9 mouse cellular contexts compared by ENCODE assay signal in the genomic region with DNA sequence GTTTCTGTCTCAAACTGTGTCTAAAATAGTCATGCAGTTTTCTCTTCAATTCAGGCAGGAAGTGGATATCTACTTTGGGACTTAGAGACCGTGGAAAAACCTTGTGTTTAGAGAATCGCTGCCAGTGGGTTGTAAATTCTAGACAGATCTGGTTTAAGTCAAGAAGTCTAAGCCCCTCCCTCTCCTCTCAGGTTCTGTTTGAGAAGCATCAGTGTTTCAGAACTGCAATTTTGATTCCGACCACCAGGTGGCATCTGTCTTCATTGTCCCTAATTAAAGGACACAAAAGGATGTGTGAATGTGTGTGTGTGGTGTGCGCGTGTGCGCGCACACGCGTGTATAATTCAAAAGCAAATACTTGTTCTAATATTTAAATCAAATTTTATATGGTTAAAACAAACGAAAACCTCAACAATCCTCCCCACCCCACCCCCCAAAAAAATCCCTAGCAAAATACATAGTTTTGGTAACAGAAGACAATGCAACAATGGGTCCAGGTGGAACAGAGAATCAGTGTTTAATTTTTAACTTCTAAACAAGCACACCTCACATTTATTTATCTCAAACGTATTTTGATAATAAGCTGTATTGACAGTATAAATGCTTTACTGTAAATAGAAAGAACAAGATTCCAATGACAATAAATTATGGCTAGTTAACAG. TPM values are rescaled to one million over a fixed set of nuclear protein-coding genes. Genes with fewer than 3 reads are reported as not detected.
DNase-seq lines count a peak whose midpoint lies in the region; ATAC-seq lines count a peak whose summit lies in the region.
"Had no signal": no experiment of that assay in that cellular context is flagged by ENCODE, and none has a peak within 500 bp of the region (broad histone marks: within the 10 kb centered on the region; RNA-seq: fewer than 3 reads in every experiment).

No protein-coding gene starts in this region.

- no peaks in the 10 kb centered on the region for H3K27me3 ChIP-seq in hindbrain, embryonic 13.5 days
- H3K27me3 ChIP-seq: heart, embryonic 15.5 days had no signal

- no peak overlapping the region for H3K4me3 ChIP-seq in hindbrain, embryonic 13.5 days
- H3K4me3 ChIP-seq: heart, embryonic 15.5 days had no signal

- no peaks in the 10 kb centered on the region for H3K9me3 ChIP-seq in hindbrain, embryonic 13.5 days
- H3K9me3 ChIP-seq: heart, embryonic 15.5 days had no signal

- no peak overlapping the region for H3K27ac ChIP-seq in hindbrain, embryonic 13.5 days
- H3K27ac ChIP-seq: heart, embryonic 15.5 days had no signal

- no peaks in the 10 kb centered on the region for H3K4me1 ChIP-seq in hindbrain, embryonic 13.5 days (replicated peaks)
- H3K4me1 ChIP-seq: heart, embryonic 15.5 days had no signal

- no peaks in the 10 kb centered on the region for H3K36me3 ChIP-seq in hindbrain, embryonic 13.5 days
- H3K36me3 ChIP-seq: heart, embryonic 15.5 days had no signal

- ATAC-seq in frontal cortex, adult (ENCODE audit: low TSS enrichment), result peak; percentile 62; the same call in 1 of the 2 replicates
- ATAC-seq in hindbrain, embryonic 13.5 days (ENCODE audit: low FRiP score), result peak; percentile 68; the same call in 1 of the 2 replicates

- H3K9ac ChIP-seq in hindbrain, embryonic 13.5 days, result no peak overlapping the region
- H3K9ac ChIP-seq: heart, embryonic 15.5 days had no signal

- H3K4me2 ChIP-seq in hindbrain, embryonic 13.5 days, result 0 out of 2 replicates have a peak overlapping the region, but pooled peaks have one; percentile 23
- H3K4me2 ChIP-seq: heart, embryonic 15.5 days had no signal

- DNase-seq in MEL-GATA-1-ER (ENCODE audit: extremely low read depth, low read depth), result peak; percentile 84
- DNase-seq in cerebellum, adult 18-20 months, result peak; percentile 78 to 80
- peak; percentile 61 for DNase-seq in layer of hippocampus, adult 9-11 months
- peak; percentile 87 for DNase-seq in lung, postnatal 10 days
- DNase-seq in retina, adult 2 months (ENCODE audit: low read depth, low spot score), result peak; percentile 49
- DNase-seq in thymus, postnatal 25 days, result peak; percentile 77

- 20% methylated on average over 11 of the region's 11 CpGs for WGBS in hindbrain, embryonic 13.5 days

RNA-seq across cellular contexts. Expression of gene Armcx4, which starts 38.2 kb away (rescaled TPM):
- polyA plus RNA-seq in hindbrain, embryonic 13.5 days (2015; fragmentation: Nextera tagmentation; extraction: Ambion mirVana), result 6.2 and 7.6 TPM in 2 replicates

RNA-seq across cellular contexts. Expression of gene Hnrnph2, which starts 47.2 kb away (rescaled TPM):
- polyA plus RNA-seq in hindbrain, embryonic 13.5 days (2015; fragmentation: Nextera tagmentation; extraction: Ambion mirVana), result 170 TPM in 2 replicates

RNA-seq across cellular contexts. Expression of gene Gla, which starts 47.2 kb away (rescaled TPM):
- polyA plus RNA-seq in hindbrain, embryonic 13.5 days (2015; fragmentation: Nextera tagmentation; extraction: Ambion mirVana), result 3.1 and 3.5 TPM in 2 replicates
